Mouse (Mus musculus) heart, adult 2 months (tissue): Measurements from ENCODE around the gene Slc38a10. TPM values are rescaled to one million over a fixed set of nuclear protein-coding genes. Genes with fewer than 3 reads are reported as not detected.

Experiments used
- DNase-seq, 2 experiments: peaks; one replicate each; pipeline ENCODE4 v3.0.0; 2021
- H3K27ac ChIP-seq: fragments of 200-600 bp; 2 replicates; pipeline ENCODE4 v1.8.1; 2022
- H3K27me3 ChIP-seq: fragments of 200-500 bp; 2 replicates; pipeline ENCODE4 v1.6.1; 2012; ENCODE audit warnings: mild to moderate bottlenecking, low read length, inconsistent platforms, mixed read lengths; ENCODE audit not compliant: control insufficient read depth, insufficient read depth
- H3K36me3 ChIP-seq: fragments of 200-500 bp; 2 replicates; pipeline ENCODE4 v1.6.1; 2012; ENCODE audit warnings: low read length, inconsistent platforms; ENCODE audit not compliant: control insufficient read depth, insufficient read depth
- H3K4me1 ChIP-seq: fragments of 200-500 bp; 2 replicates; pipeline ENCODE4 v1.6.1; 2011; ENCODE audit warnings: low read length; ENCODE audit not compliant: control insufficient read depth, insufficient read depth
- H3K4me3 ChIP-seq: fragments of 200-600 bp; 2 replicates; pipeline ENCODE4 v1.8.1; 2022
- H3K79me2 ChIP-seq: fragments of 200-500 bp; replicated peaks from 2 replicates; pipeline ENCODE4 v1.6.1; 2012; ENCODE audit warnings: mild to moderate bottlenecking, inconsistent platforms, low read length, moderate library complexity, mixed read lengths; ENCODE audit not compliant: control insufficient read depth, insufficient read depth
- H3K9ac ChIP-seq: fragments of 200-500 bp; 2 replicates; pipeline ENCODE4 v1.6.1; 2012; ENCODE audit warnings: low read depth, mild to moderate bottlenecking, control low read depth, inconsistent platforms, low read length, mixed read lengths
- CTCF ChIP-seq: fragments of 200-600 bp; IDR thresholded peaks from 2 replicates; pipeline ENCODE4 v1.8.1; 2022; ENCODE audit warnings: antibody characterized with exemption, mild to moderate bottlenecking, moderate library complexity
- EP300 ChIP-seq: fragments of 200-500 bp; IDR thresholded peaks from 2 replicates; pipeline ENCODE4 v1.6.1; 2011; ENCODE audit warnings: low read depth, low read length, control low read depth; ENCODE audit not compliant: insufficient read depth
- POLR2A ChIP-seq: fragments of 200-500 bp; IDR thresholded peaks from 2 replicates; pipeline ENCODE4 v1.6.1; 2011; ENCODE audit warnings: mild to moderate bottlenecking, low read depth, low read length, control low read depth; ENCODE audit not compliant: insufficient read depth
- WGBS: fragments of 180-500 bp; shearing (Covaris S2); methylation state at CpG from one replicate; pipeline ENCODE4 v1.1.7; 2018; 5-methylcytosine and 5-hydroxymethylcytosine counted together
- intact Hi-C: fragments of 180-260 bp; cut with DNase I; formaldehyde crosslinking; loops from one replicate; pipeline ENCODE4 v1.15.1; 2025
- polyA plus RNA-seq: library from polyadenylated mRNA; depleted of rRNA; stranded (reverse); fragments of >200 nt; gene quantifications from 2 replicates; pipeline ENCODE4 v1.2.3, GENCODE M21; 2012
- total RNA-seq, 2 experiments: library from RNA; stranded (reverse); gene quantifications; 2 replicates each; pipeline ENCODE4 v1.2.3; 2021

Slc38a10 gene
- total and polyA plus RNA-seq, 3 experiments: 83.1 to 89.6 (median 84.5) TPM

GRCm38 (mm10) chr11:120142601-120143051 is 8.5 kb downstream of the Slc38a10 start:
- Histone ChIP-seq H3K79me2 (peaks cover 3% of the 10 kb centered on the region; the same call in 1 of the 2 replicates), H3K27ac (peak overlapping the region; percentile 58), H3K4me3 (no peak overlapping the region), H3K4me1 (peaks cover 32% of the 10 kb centered on the region), H3K27me3 (no peaks in the 10 kb centered on the region), H3K9ac (no peak overlapping the region), H3K36me3 (no peaks in the 10 kb centered on the region)
- peak; percentile 65 to 85 for DNase-seq
- peak; percentile 64 for TF ChIP-seq CTCF
- TF ChIP-seq EP300: peak; percentile 90; the same call in 1 of the 2 replicates
- TF ChIP-seq POLR2A: peak; percentile 58
- intact Hi-C loops: loop anchor here (5.0 kb wide), 2 partner anchors 90 to 115 kb away; partner anchors contain the start of gene Bahcc1
- WGBS: 14% methylated on average over 3 of the region's 3 CpGs

- intact Hi-C loops: loop anchor here (5.0 kb wide), 2 partner anchors 92 to 117 kb away; partner anchors contain the start of gene Bahcc1
- no peak for DNase-seq
- Histone ChIP-seq H3K9ac (no peak overlapping the region), H3K4me3 (no peak overlapping the region), H3K27ac (no peak overlapping the region), H3K27me3 (no peaks in the 10 kb centered on the region), H3K79me2 (0 out of 2 replicates have a peak, but pooled peaks cover 3% of the 10 kb centered on the region), H3K4me1 (peaks cover 41% of the 10 kb centered on the region), H3K36me3 (no peaks in the 10 kb centered on the region)
- TF ChIP-seq EP300 (no peak), POLR2A (no peak), CTCF (no peak)
- 70% methylated on average over 6 of the region's 6 CpGs for WGBS
Observed at GRCm38 (mm10) chr11:120140255-120140654, 10.9 kb downstream of the Slc38a10 start.

- intact Hi-C loops: no loop called here
- Histone ChIP-seq H3K9ac (no peak overlapping the region), H3K4me3 (no peak overlapping the region), H3K79me2 (0 out of 2 replicates have a peak, but pooled peaks cover 3% of the 10 kb centered on the region), H3K4me1 (peaks cover 42% of the 10 kb centered on the region), H3K27me3 (no peaks in the 10 kb centered on the region), H3K36me3 (no peaks in the 10 kb centered on the region), H3K27ac (no peak overlapping the region; the same call in 1 of the 2 replicates)
- 59% methylated on average over 10 of the region's 10 CpGs for WGBS
- DNase-seq: no peak
- TF ChIP-seq POLR2A: no peak
- 0 out of 2 replicates have a peak, but pooled peaks have one; percentile 9 for TF ChIP-seq EP300
Observed at GRCm38 (mm10) chr11:120139309-120139731, 11.8 kb downstream of the Slc38a10 start.

- Histone ChIP-seq H3K4me3 (no peak overlapping the region), H3K27me3 (no peaks in the 10 kb centered on the region), H3K36me3 (no peaks in the 10 kb centered on the region), H3K9ac (no peak overlapping the region), H3K4me1 (peaks cover 29% of the 10 kb centered on the region), H3K79me2 (0 out of 2 replicates have a peak, but pooled peaks cover 3% of the 10 kb centered on the region), H3K27ac (peak overlapping the region; percentile 38; the same call in 1 of the 2 replicates)
- TF ChIP-seq POLR2A: no peak
- TF ChIP-seq CTCF: no peak
- no peak for TF ChIP-seq EP300
- intact Hi-C loops: no loop called here
- WGBS: 44% methylated on average over 5 of the region's 5 CpGs
- peak in 1 of 2 experiments; percentile 35 for DNase-seq
Observed at GRCm38 (mm10) chr11:120137625-120138004, 13.5 kb downstream of the Slc38a10 start.

- H3K36me3 ChIP-seq: no peaks in the 10 kb centered on the region
- peak in 1 of 2 experiments; percentile 26 for DNase-seq
- no peak overlapping the region for H3K9ac ChIP-seq
- H3K4me1 ChIP-seq: peaks cover 26% of the 10 kb centered on the region
- H3K79me2 ChIP-seq: 0 out of 2 replicates have a peak, but pooled peaks cover 3% of the 10 kb centered on the region
- intact Hi-C loops: no loop called here
- peak overlapping the region; percentile 17; the same call in 1 of the 2 replicates for H3K27ac ChIP-seq
- TF ChIP-seq CTCF: no peak
- H3K27me3 ChIP-seq: no peaks in the 10 kb centered on the region
- WGBS: 57% methylated on average over 23 of the region's 23 CpGs
- H3K4me3 ChIP-seq: no peak overlapping the region
Observed at GRCm38 (mm10) chr11:120136796-120137624, 14.1 kb downstream of the Slc38a10 start.

GRCm38 (mm10) chr11:120136195-120136594 is 15.0 kb downstream of the Slc38a10 start:
- Histone ChIP-seq H3K79me2 (0 out of 2 replicates have a peak, but pooled peaks cover 3% of the 10 kb centered on the region), H3K9ac (no peak overlapping the region), H3K27ac (no peak overlapping the region; the same call in 1 of the 2 replicates), H3K27me3 (no peaks in the 10 kb centered on the region), H3K36me3 (no peaks in the 10 kb centered on the region), H3K4me3 (no peak overlapping the region), H3K4me1 (peaks cover 24% of the 10 kb centered on the region)
- DNase-seq: no peak
- TF ChIP-seq EP300 (no peak), POLR2A (no peak), CTCF (no peak)
- WGBS: 59% methylated on average over 8 of the region's 8 CpGs
- intact Hi-C loops: no loop called here
